Mouse (Mus musculus) MEL (cell line): ENCODE data around the gene Adsl. TPM values are rescaled to one million over a fixed set of nuclear protein-coding genes. Genes with fewer than 3 reads are reported as not detected.
"Not testable (repeated sequence)": the region's sequence is repeated elsewhere in the genome, so short reads cannot be mapped to it uniquely, and the experiment has no call there.

Source experiments
- DNase-seq: peaks from one replicate; pipeline ENCODE4 v3.0.0; 2011; ENCODE audit warnings: low read depth, low spot score
- H3K27ac ChIP-seq: 2 replicates; pipeline ENCODE4 v1.5.1; 2012; ENCODE audit warnings: low read depth, mild to moderate bottlenecking, control low read depth, low read length, moderate library complexity; ENCODE audit not compliant: control insufficient read depth
- H3K27me3 ChIP-seq, 2 experiments: fragments of 150-350 bp in 1 of 2; sonication (generic) in 1 of 2; 2 replicates each; pipeline ENCODE4 v1.6.1; 2012; ENCODE audit warnings: low read length in 2 of 2, mild to moderate bottlenecking in 2 of 2, improper control_type of control experiment in 1 of 2, moderate library complexity in 1 of 2; ENCODE audit not compliant: insufficient read depth in 2 of 2, control insufficient read depth in 1 of 2
- H3K36me3 ChIP-seq, 2 experiments: 2 replicates each; pipeline ENCODE4 v1.6.1; 2012 to 2014; ENCODE audit warnings: low read length in 2 of 2, improper control_type of control experiment in 1 of 2, inconsistent platforms in 1 of 2, mild to moderate bottlenecking in 1 of 2; ENCODE audit not compliant: insufficient read depth in 2 of 2, control insufficient read depth in 1 of 2
- H3K4me1 ChIP-seq, 2 experiments: fragments of 150-350 bp in 1 of 2; sonication (generic) in 1 of 2; 2 replicates each; pipeline ENCODE4 v1.6.1; 2012; ENCODE audit warnings: low read length in 2 of 2, improper control_type of control experiment in 1 of 2, mild to moderate bottlenecking in 1 of 2; ENCODE audit not compliant: insufficient read depth in 2 of 2, control insufficient read depth in 1 of 2
- H3K4me3 ChIP-seq, 2 experiments: fragments of 150-350 bp in 1 of 2; sonication (generic) in 1 of 2; 2 replicates each; pipeline ENCODE4 v1.5.1; 2012; ENCODE audit warnings: low read depth in 2 of 2, low read length in 2 of 2, mild to moderate bottlenecking in 2 of 2, moderate library complexity in 2 of 2, control low read depth in 1 of 2, improper control_type of control experiment in 1 of 2; ENCODE audit not compliant: control insufficient read depth in 1 of 2, insufficient read depth in 1 of 2
- H3K79me2 ChIP-seq: 2 replicates; pipeline ENCODE4 v1.6.1; 2012; ENCODE audit warnings: mild to moderate bottlenecking, low read length, moderate library complexity; ENCODE audit not compliant: control insufficient read depth, poor library complexity, insufficient read depth
- H3K9ac ChIP-seq: 2 replicates; pipeline ENCODE4 v1.6.1; 2012; ENCODE audit warnings: low read depth, mild to moderate bottlenecking, control low read depth, low read length, moderate library complexity; ENCODE audit not compliant: control insufficient read depth, poor library complexity, severe bottlenecking
- H3K9me3 ChIP-seq: fragments of 150-350 bp; sonication (generic); replicated peaks from 2 replicates; pipeline ENCODE4 v1.6.1; 2012; ENCODE audit warnings: mild to moderate bottlenecking, low read length, improper control_type of control experiment, moderate library complexity; ENCODE audit not compliant: insufficient read depth
- BHLHE40 ChIP-seq: IDR thresholded peaks from 2 replicates; pipeline ENCODE4 v1.6.1; 2012; ENCODE audit warnings: low read depth, mild to moderate bottlenecking, inconsistent platforms, low read length, improper control_type of control experiment, borderline replicate concordance
- CHD1 ChIP-seq: IDR thresholded peaks from 2 replicates; pipeline ENCODE4 v1.6.1; 2012; ENCODE audit warnings: low read depth, mild to moderate bottlenecking, inconsistent platforms, low read length, improper control_type of control experiment
- CTCF ChIP-seq, 3 experiments: IDR thresholded peaks in 2 of 3; conservative IDR thresholded peaks in 1 of 3; 2 replicates each; pipeline ENCODE4 v1.5.1; 2011 to 2012; ENCODE audit warnings: low read length in 3 of 3, low read depth in 2 of 3, mild to moderate bottlenecking in 2 of 3, improper control_type of control experiment in 1 of 3, inconsistent platforms in 1 of 3, mixed read lengths in 1 of 3, moderate library complexity in 1 of 3; ENCODE audit not compliant: control insufficient read depth in 1 of 3, insufficient read depth in 1 of 3, poor library complexity in 1 of 3, severe bottlenecking in 1 of 3
- E2F4 ChIP-seq: IDR thresholded peaks from 2 replicates; pipeline ENCODE4 v1.6.1; 2011; ENCODE audit warnings: low read depth, low read length, improper control_type of control experiment, borderline replicate concordance
- ELF1 ChIP-seq: IDR thresholded peaks from 2 replicates; pipeline ENCODE4 v1.6.1; 2014; ENCODE audit warnings: low read depth, mild to moderate bottlenecking, inconsistent platforms, low read length, improper control_type of control experiment, moderate library complexity
- EP300 ChIP-seq, 2 experiments: IDR thresholded peaks; 2 replicates each; pipeline ENCODE4 v1.6.1; 2011; ENCODE audit warnings: improper control_type of control experiment in 2 of 2, low read length in 2 of 2, low read depth in 1 of 2, mild to moderate bottlenecking in 1 of 2
- ETS1 ChIP-seq: IDR thresholded peaks from 2 replicates; pipeline ENCODE4 v1.6.1; 2012; ENCODE audit warnings: low read depth, mild to moderate bottlenecking, inconsistent platforms, low read length, improper control_type of control experiment, moderate library complexity
- GATA1 ChIP-seq: IDR thresholded peaks from 2 replicates; pipeline ENCODE4 v1.6.1; 2011; ENCODE audit warnings: low read depth, low read length, improper control_type of control experiment
- JUND ChIP-seq: IDR thresholded peaks from 2 replicates; pipeline ENCODE4 v1.6.1; 2011; ENCODE audit warnings: low read depth, mild to moderate bottlenecking, improper control_type of control experiment, low read length
- MAZ ChIP-seq: IDR thresholded peaks from 2 replicates; pipeline ENCODE4 v1.6.1; 2012; ENCODE audit warnings: low read depth, mild to moderate bottlenecking, inconsistent platforms, low read length, improper control_type of control experiment
- MYB ChIP-seq: IDR thresholded peaks from 2 replicates; pipeline ENCODE4 v1.6.1; 2011; ENCODE audit warnings: mild to moderate bottlenecking, low read depth, low read length, improper control_type of control experiment
- MYC ChIP-seq: IDR thresholded peaks from 2 replicates; pipeline ENCODE4 v1.6.1; 2011; ENCODE audit warnings: low read depth, mild to moderate bottlenecking, low read length, improper control_type of control experiment, moderate library complexity
- NRF1 ChIP-seq: IDR thresholded peaks from 2 replicates; pipeline ENCODE4 v1.6.1; 2014; ENCODE audit warnings: low read depth, mild to moderate bottlenecking, inconsistent platforms, low read length, improper control_type of control experiment, moderate library complexity; ENCODE audit not compliant: poor library complexity, insufficient read depth, severe bottlenecking
- POLR2AphosphoS2 ChIP-seq: IDR thresholded peaks from 2 replicates; pipeline ENCODE4 v1.6.1; 2011; ENCODE audit warnings: low read length, improper control_type of control experiment
- POLR2AphosphoS5 ChIP-seq: IDR thresholded peaks from 2 replicates; pipeline ENCODE4 v1.6.1; 2012; ENCODE audit warnings: low read depth, borderline replicate concordance, mild to moderate bottlenecking, inconsistent platforms, low read length, moderate library complexity, mixed read lengths
- RAD21 ChIP-seq: IDR thresholded peaks from 2 replicates; pipeline ENCODE4 v1.6.1; 2011; ENCODE audit warnings: mild to moderate bottlenecking, low read depth, low read length, improper control_type of control experiment
- SIN3A ChIP-seq: IDR thresholded peaks from 2 replicates; pipeline ENCODE4 v1.6.1; 2012; ENCODE audit warnings: low read length, improper control_type of control experiment, inconsistent platforms
- SMC3 ChIP-seq: IDR thresholded peaks from 2 replicates; pipeline ENCODE4 v1.6.1; 2011; ENCODE audit warnings: low read depth, low read length, improper control_type of control experiment
- TAL1 ChIP-seq: IDR thresholded peaks from 2 replicates; pipeline ENCODE4 v1.6.1; 2012; ENCODE audit warnings: mild to moderate bottlenecking, inconsistent platforms, low read length, moderate library complexity, mixed read lengths
- TCF12 ChIP-seq: IDR thresholded peaks from 2 replicates; pipeline ENCODE4 v1.6.1; 2014; ENCODE audit warnings: low read depth, mild to moderate bottlenecking, inconsistent platforms, low read length, improper control_type of control experiment, moderate library complexity
- USF1 ChIP-seq: IDR thresholded peaks from 2 replicates; pipeline ENCODE4 v1.6.1; 2014; ENCODE audit warnings: low read depth, mild to moderate bottlenecking, inconsistent platforms, low read length, improper control_type of control experiment, moderate library complexity
- USF2 ChIP-seq, 2 experiments: IDR thresholded peaks; 2 replicates each; pipeline ENCODE4 v1.6.1; 2011 to 2012; ENCODE audit warnings: improper control_type of control experiment in 2 of 2, low read length in 2 of 2, borderline replicate concordance in 1 of 2, inconsistent platforms in 1 of 2, low read depth in 1 of 2, mild to moderate bottlenecking in 1 of 2; ENCODE audit not compliant: insufficient read depth in 1 of 2
- ZC3H11A ChIP-seq: IDR thresholded peaks from 2 replicates; pipeline ENCODE4 v1.6.1; 2012; ENCODE audit warnings: low read depth, mild to moderate bottlenecking, inconsistent platforms, low read length, improper control_type of control experiment
- ZMIZ1 ChIP-seq: IDR thresholded peaks from 2 replicates; pipeline ENCODE4 v1.6.1; 2012; ENCODE audit warnings: low read depth, mild to moderate bottlenecking, inconsistent platforms, low read length, improper control_type of control experiment, moderate library complexity
- polyA plus RNA-seq, 2 experiments: library from polyadenylated mRNA; stranded (reverse) in 1 of 2; unstranded in 1 of 2; fragments of >175 nt in 1 of 2; fragments of >200 nt in 1 of 2; gene quantifications; 2 replicates each; pipeline versions ENCODE4 v1.2.1 to v1.2.4; 2012; ENCODE audit warnings: low replicate concordance in 2 of 2, low read depth in 1 of 2; ENCODE audit not compliant: insufficient read length in 2 of 2, insufficient read depth in 1 of 2, missing spikeins in 1 of 2
- total RNA-seq: library from RNA; depleted of rRNA; stranded (reverse); fragments of 300-350 nt; gene quantifications from 2 replicates; pipeline ENCODE4 v1.2.3, GENCODE M21; 2012

Gene Adsl
- total and polyA plus RNA-seq, 3 experiments, result 304 to 365 (median 320) TPM

DNA sequence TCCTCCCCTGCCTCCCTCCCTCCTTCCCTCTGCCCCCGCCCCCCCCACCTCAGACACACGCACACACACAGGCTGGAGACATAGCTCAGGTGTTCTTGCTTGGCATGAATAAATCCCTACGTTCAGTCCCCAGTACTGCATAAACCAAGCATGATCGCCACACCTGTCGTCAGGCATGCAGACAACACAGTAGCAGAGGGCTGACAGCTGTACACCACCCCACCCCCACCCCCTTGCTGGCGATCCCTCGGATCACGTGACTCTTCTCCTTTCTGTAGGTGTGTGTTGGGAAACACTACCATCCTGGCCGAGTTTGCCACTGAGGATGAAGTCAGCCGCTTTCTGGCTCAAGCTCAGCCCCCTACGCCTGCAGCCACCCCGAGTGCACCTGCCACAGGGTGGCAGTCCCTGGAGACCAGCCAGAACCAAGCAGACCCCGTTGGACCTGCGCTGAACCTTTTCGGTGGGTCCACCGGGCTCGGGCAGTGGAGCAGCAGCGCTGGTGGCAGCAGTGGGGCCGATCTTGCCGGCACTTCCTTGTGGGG, 19.4 kb upstream of the Adsl start:
- TF ChIP-seq MAZ (no peak), TCF12 (no peak), EP300 (IDR thresholded peaks at IDR 0.05; ENCODE audit: low read depth in 1 of 2, low read length in 2 of 2) (no peak), POLR2AphosphoS5 (no peak), BHLHE40 (no peak), TAL1 (no peak), SIN3A (no peak), MYB (no peak)
- TF ChIP-seq, all 39 proteins: peak for 0
- H3K27ac ChIP-seq, result no peak overlapping the region
- no peak overlapping the region for H3K4me3 ChIP-seq
- H3K9ac ChIP-seq, result no peak overlapping the region
- H3K27me3 ChIP-seq, result no peaks in the 10 kb centered on the region
- DNase-seq, result no peak
- peaks cover 0 to 11% of the 10 kb centered on the region in 2 experiments; a peak in 2 of 4 replicates for H3K36me3 ChIP-seq
- H3K79me2 ChIP-seq, result no peaks in the 10 kb centered on the region
- H3K4me1 ChIP-seq, result no peaks in the 10 kb centered on the region
- no peaks in the 10 kb centered on the region for H3K9me3 ChIP-seq

GRCm38 (mm10) chr15:80930048-80930571, 18.2 kb upstream of the Adsl start:
- Histone ChIP-seq H3K4me3 (no peak overlapping the region), H3K79me2 (no peaks in the 10 kb centered on the region), H3K9ac (no peak overlapping the region), H3K27ac (no peak overlapping the region), H3K4me1 (no peaks in the 10 kb centered on the region), H3K36me3 (peaks cover 0 to 7% of the 10 kb centered on the region in 2 experiments; a peak in 2 of 4 replicates), H3K27me3 (no peaks in the 10 kb centered on the region), H3K9me3 (no peaks in the 10 kb centered on the region)
- no peak for TF ChIP-seq ZC3H11A
- no peak for TF ChIP-seq ZMIZ1
- no peak for TF ChIP-seq USF2 (IDR thresholded peaks at IDR 0.05; ENCODE audit: borderline replicate concordance in 1 of 2, insufficient read depth in 1 of 2, low read depth in 1 of 2, low read length in 2 of 2)
- no peak for TF ChIP-seq TCF12
- TF ChIP-seq NRF1, result no peak
- no peak for TF ChIP-seq CHD1
- no peak for TF ChIP-seq BHLHE40
- no peak for TF ChIP-seq MYC
- no peak for TF ChIP-seq GATA1
- TF ChIP-seq CTCF (IDR thresholded peaks at IDR 0.05 in 2 of 3, conservative IDR thresholded peaks at IDR 0.05 in 1 of 3; ENCODE audit: control insufficient read depth in 1 of 3, insufficient read depth in 1 of 3, low read depth in 2 of 3, low read length in 3 of 3, poor library complexity in 1 of 3, severe bottlenecking in 1 of 3), result no peak
- no peak for TF ChIP-seq MYB
- TF ChIP-seq USF1, result no peak
- no peak for TF ChIP-seq JUND
- no peak for TF ChIP-seq ETS1
- no peak for TF ChIP-seq MAZ
- TF ChIP-seq ELF1, result no peak
- no peak for TF ChIP-seq SMC3
- no peak for TF ChIP-seq RAD21
- no peak for TF ChIP-seq E2F4
- no peak for TF ChIP-seq POLR2AphosphoS2
- DNase-seq, result no peak

GRCm38 (mm10) chr15:80930676-80931320, 17.5 kb upstream of the Adsl start:
- not testable (repeated sequence) for H3K27me3 ChIP-seq, H3K79me2 ChIP-seq, H3K36me3 ChIP-seq, DNase-seq, H3K4me1 ChIP-seq, H3K9me3 ChIP-seq, H3K4me3 ChIP-seq, H3K9ac ChIP-seq, H3K27ac ChIP-seq
